Mouse (Mus musculus): ENCODE measurements around the gene Tusc1. TPM values are rescaled to one million over a fixed set of nuclear protein-coding genes. Genes with fewer than 3 reads are reported as not detected.

Gene Tusc1
- total and polyA plus RNA-seq, 3 experiments, result 4.8 to 9.5 TPM; not detected in 1

DNA sequence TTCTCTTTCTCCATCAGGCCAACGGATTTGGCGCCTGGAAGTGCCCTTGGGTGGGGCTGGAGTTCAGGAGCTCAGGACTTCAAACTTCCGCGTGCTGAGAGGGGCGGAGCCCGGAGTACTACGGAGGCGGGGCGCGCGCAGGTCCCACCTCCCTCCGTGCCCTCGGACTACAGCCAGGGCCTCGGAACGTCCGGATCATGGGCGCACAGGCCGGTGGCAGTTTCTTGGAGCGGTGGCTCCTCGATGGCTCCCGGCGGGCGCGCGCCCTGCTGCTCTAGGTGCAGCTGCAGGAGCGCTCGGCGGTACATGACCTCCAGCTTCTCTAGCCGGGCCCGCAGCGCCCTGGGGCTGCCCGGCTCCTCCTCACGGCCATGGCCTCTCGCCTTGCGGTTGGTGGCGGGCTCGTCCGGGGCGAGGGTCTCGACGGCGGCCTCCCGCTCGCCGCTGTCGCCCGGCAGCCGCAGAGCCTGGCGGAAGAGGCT, 634 bp downstream of the Tusc1 start:
- TF ChIP-seq NRF1 (IDR thresholded peaks at IDR 0.05; ENCODE audit: insufficient read depth, low read depth, low read length, poor library complexity, severe bottlenecking) (0 out of 2 replicates have a peak, but pooled peaks have one; percentile 42), CHD1 (IDR thresholded peaks at IDR 0.05; ENCODE audit: low read depth, low read length) (no peak), POLR2A (IDR thresholded peaks at IDR 0.05; ENCODE audit: control insufficient read depth in 1 of 2, insufficient read depth in 1 of 2, low read depth in 1 of 2, low read length in 2 of 2, poor library complexity in 1 of 2) (peak; percentile 49 to 84; a peak in 3 of 4 replicates), TBP (IDR thresholded peaks at IDR 0.05; ENCODE audit: low read depth, low read length) (0 out of 2 replicates have a peak, but pooled peaks have one; percentile 38), BHLHE40 (IDR thresholded peaks at IDR 0.05; ENCODE audit: borderline replicate concordance, low read depth, low read length) (no peak), ETS1 (IDR thresholded peaks at IDR 0.05; ENCODE audit: low read depth, low read length) (0 out of 2 replicates have a peak, but pooled peaks have one; percentile 14), RCOR1 (IDR thresholded peaks at IDR 0.05; ENCODE audit: low read depth, low read length) (no peak), MAZ (IDR thresholded peaks at IDR 0.05; ENCODE audit: low read depth, low read length) (no peak), NELFE (IDR thresholded peaks at IDR 0.05; ENCODE audit: low read depth, low read length) (peak; percentile 79), ELF1 (IDR thresholded peaks at IDR 0.05; ENCODE audit: low read depth, low read length) (peak; percentile 88)

DNA sequence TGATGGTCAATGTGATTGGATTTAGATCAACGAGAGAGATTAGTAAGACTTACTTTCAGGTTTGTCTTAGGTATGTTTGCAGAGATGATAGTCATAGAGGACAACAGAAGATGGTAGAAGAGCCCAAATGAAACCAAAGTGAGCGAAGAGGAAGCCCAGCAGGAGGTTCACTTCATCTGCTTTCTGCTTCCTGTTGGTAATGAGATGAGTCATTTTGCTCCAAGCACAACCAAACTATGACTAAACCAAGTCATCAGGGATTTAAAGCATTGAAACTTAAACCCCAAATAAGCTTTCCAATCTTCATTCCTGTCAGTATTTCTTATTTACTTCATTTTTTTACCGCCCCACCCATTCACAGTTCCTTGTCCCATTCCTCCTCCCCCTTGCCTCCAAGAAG, 27.8 kb downstream of the Tusc1 start:
- no peaks in the 10 kb centered on the region for H3K27me3 ChIP-seq (ENCODE audit: control insufficient read depth in 1 of 2, insufficient read depth in 2 of 2, low read length in 2 of 2)
- no peak overlapping the region for H3K9ac ChIP-seq (ENCODE audit: control insufficient read depth, low read depth, low read length, poor library complexity, severe bottlenecking)
- H3K36me3 ChIP-seq (ENCODE audit: control insufficient read depth in 1 of 2, insufficient read depth in 2 of 2, low read length in 2 of 2), result no peaks in the 10 kb centered on the region
- no peak overlapping the region for H3K27ac ChIP-seq (ENCODE audit: control insufficient read depth, low read depth, low read length)
- no peaks in the 10 kb centered on the region for H3K9me3 ChIP-seq (replicated peaks; ENCODE audit: insufficient read depth, low read length)
- H3K4me3 ChIP-seq (ENCODE audit: control insufficient read depth in 1 of 2, insufficient read depth in 1 of 2, low read depth in 2 of 2, low read length in 2 of 2), result no peak overlapping the region
- DNase-seq (ENCODE audit: low read depth, low spot score), result peak; percentile 21
- H3K79me2 ChIP-seq (ENCODE audit: control insufficient read depth, insufficient read depth, low read length, poor library complexity), result no peaks in the 10 kb centered on the region
- no peak for TF ChIP-seq NRF1 (IDR thresholded peaks at IDR 0.05; ENCODE audit: insufficient read depth, low read depth, low read length, poor library complexity, severe bottlenecking)
- no peak for TF ChIP-seq ETS1 (IDR thresholded peaks at IDR 0.05; ENCODE audit: low read depth, low read length)
- no peak for TF ChIP-seq POLR2A (IDR thresholded peaks at IDR 0.05; ENCODE audit: control insufficient read depth in 1 of 2, insufficient read depth in 1 of 2, low read depth in 1 of 2, low read length in 2 of 2, poor library complexity in 1 of 2)
- TF ChIP-seq ZNF384 (IDR thresholded peaks at IDR 0.05; ENCODE audit: low read depth, low read length), result no peak
- no peak for TF ChIP-seq RAD21 (IDR thresholded peaks at IDR 0.05; ENCODE audit: low read depth, low read length)
- no peak for TF ChIP-seq EP300 (IDR thresholded peaks at IDR 0.05; ENCODE audit: low read depth in 1 of 2, low read length in 2 of 2)
- TF ChIP-seq ZMIZ1 (IDR thresholded peaks at IDR 0.05; ENCODE audit: low read depth, low read length), result no peak
- TF ChIP-seq GATA1 (IDR thresholded peaks at IDR 0.05; ENCODE audit: low read depth, low read length), result no peak
- TF ChIP-seq TAL1 (IDR thresholded peaks at IDR 0.05; ENCODE audit: low read length), result no peak
- no peak for TF ChIP-seq HCFC1 (IDR thresholded peaks at IDR 0.05; ENCODE audit: low read depth, low read length)
- no peak for TF ChIP-seq KAT2A (conservative IDR thresholded peaks at IDR 0.05; ENCODE audit: low read depth, low read length)
- no peak for TF ChIP-seq MAFK (IDR thresholded peaks at IDR 0.05; ENCODE audit: borderline replicate concordance, low read depth, low read length)
- TF ChIP-seq TBP (IDR thresholded peaks at IDR 0.05; ENCODE audit: low read depth, low read length), result no peak
- no peaks in the 10 kb centered on the region for H3K4me1 ChIP-seq (ENCODE audit: control insufficient read depth in 1 of 2, insufficient read depth in 2 of 2, low read length in 2 of 2)

More for the DNA sequence above, 634 bp downstream of the Tusc1 start:
- peak overlapping the region; percentile 59 to 97 for H3K4me3 ChIP-seq (ENCODE audit: control insufficient read depth in 1 of 2, insufficient read depth in 1 of 2, low read depth in 2 of 2, low read length in 2 of 2)
- H3K36me3 ChIP-seq (ENCODE audit: control insufficient read depth in 1 of 2, insufficient read depth in 2 of 2, low read length in 2 of 2), result peaks cover 0 to 18% of the 10 kb centered on the region in 2 experiments; a peak in 2 of 4 replicates
- peak overlapping the region; percentile 89 for H3K9ac ChIP-seq (ENCODE audit: control insufficient read depth, low read depth, low read length, poor library complexity, severe bottlenecking)
- H3K27me3 ChIP-seq (ENCODE audit: control insufficient read depth in 1 of 2, insufficient read depth in 2 of 2, low read length in 2 of 2), result no peaks in the 10 kb centered on the region
- peaks cover 9% of the 10 kb centered on the region; the same call in 1 of the 2 replicates for H3K79me2 ChIP-seq (ENCODE audit: control insufficient read depth, insufficient read depth, low read length, poor library complexity)
- H3K9me3 ChIP-seq (replicated peaks; ENCODE audit: insufficient read depth, low read length), result no peaks in the 10 kb centered on the region
- H3K27ac ChIP-seq (ENCODE audit: control insufficient read depth, low read depth, low read length), result peak overlapping the region; percentile 99
- peak; percentile 92 for DNase-seq (ENCODE audit: low read depth, low spot score)
- H3K4me1 ChIP-seq (ENCODE audit: control insufficient read depth in 1 of 2, insufficient read depth in 2 of 2, low read length in 2 of 2), result peaks cover 0 to 15% of the 10 kb centered on the region in 2 experiments; a peak in 2 of 4 replicates
